Mouse (Mus musculus): ENCODE results near the gene Upk3a. TPM values are rescaled to one million over a fixed set of nuclear protein-coding genes. Genes with fewer than 3 reads are reported as not detected.
A peak's percentile ranks its signal among the peaks of the same experiment; 100 is the strongest.
"Not testable (repeated sequence)": the region's sequence is repeated elsewhere in the genome, so short reads cannot be mapped to it uniquely, and the experiment has no call there.

The Upk3a gene
- total RNA-seq, 4 experiments from 2014 or later, result 0.71 TPM; not detected in 3

DNA sequence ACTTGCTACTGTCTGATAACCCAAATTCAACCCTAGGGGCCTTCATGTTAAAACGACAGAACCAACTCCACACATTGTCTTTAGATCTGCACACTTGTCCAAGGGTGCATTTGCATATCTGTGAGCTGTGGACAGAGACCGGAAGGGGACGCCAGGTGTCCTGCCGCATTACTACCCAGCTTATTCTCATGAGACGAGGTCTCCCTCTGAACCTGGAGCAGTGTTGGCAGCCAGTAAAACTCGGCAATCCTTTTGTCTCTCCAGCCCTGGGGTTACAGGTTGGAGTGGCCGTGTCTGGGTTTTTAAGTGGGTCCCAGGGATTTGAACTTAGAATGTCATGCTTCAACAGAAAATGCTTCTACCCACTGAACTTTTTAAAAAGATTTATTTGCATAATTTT lies 17.0 kb upstream of the Upk3a start:
- no peak for DNase-seq (ENCODE audit: low spot score in 2 of 2)

GRCm38 (mm10) chr15:85000984-85001982 lies 15.7 kb upstream of the Upk3a start:
- peak; percentile 59 to 81 for DNase-seq (ENCODE audit: low spot score in 2 of 2)

DNA sequence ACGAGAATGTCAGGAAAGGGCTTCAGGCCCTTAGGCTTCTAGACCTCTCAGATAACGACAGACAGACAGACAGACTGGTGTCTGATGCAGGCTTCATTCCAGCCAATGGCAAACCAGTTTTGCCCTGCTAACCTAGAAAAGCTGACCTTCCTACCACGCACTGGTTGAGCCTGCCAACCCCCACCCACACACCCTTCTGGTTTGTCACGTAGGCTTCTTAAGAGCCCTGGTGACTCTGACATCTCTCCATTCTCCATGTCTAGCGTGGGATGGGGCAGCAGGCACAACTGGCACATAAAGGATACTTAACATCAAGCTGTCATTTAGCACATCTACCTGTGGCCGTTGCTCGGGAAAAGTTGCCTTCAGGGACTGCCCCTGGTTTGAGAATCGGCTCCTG lies 7.3 kb upstream of the Upk3a start:
- DNase-seq (ENCODE audit: low spot score in 2 of 2), result no peak

GRCm38 (mm10) chr15:85011895-85012661 lies 4.9 kb upstream of the Upk3a start:
- DNase-seq (ENCODE audit: low spot score in 2 of 2), result no peak

GRCm38 (mm10) chr15:85012662-85013054 lies 4.3 kb upstream of the Upk3a start:
- DNase-seq (ENCODE audit: low spot score in 2 of 2), result no peak

GRCm38 (mm10) chr15:85015771-85016170 lies 1.2 kb upstream of the Upk3a start:
- DNase-seq (ENCODE audit: low spot score in 2 of 2), result peak; percentile 53 to 56

GRCm38 (mm10) chr15:85022211-85022610 lies 5.3 kb downstream of the Upk3a start:
- no peak for DNase-seq (ENCODE audit: low spot score in 2 of 2)

- DNase-seq (ENCODE audit: low spot score in 2 of 2), result no peak
Observed at GRCm38 (mm10) chr15:85026197-85026596, 9.3 kb downstream of the Upk3a start.

- no peak for DNase-seq (ENCODE audit: low spot score in 2 of 2)
Observed at GRCm38 (mm10) chr15:85027740-85028139, 10.8 kb downstream of the Upk3a start.

DNA sequence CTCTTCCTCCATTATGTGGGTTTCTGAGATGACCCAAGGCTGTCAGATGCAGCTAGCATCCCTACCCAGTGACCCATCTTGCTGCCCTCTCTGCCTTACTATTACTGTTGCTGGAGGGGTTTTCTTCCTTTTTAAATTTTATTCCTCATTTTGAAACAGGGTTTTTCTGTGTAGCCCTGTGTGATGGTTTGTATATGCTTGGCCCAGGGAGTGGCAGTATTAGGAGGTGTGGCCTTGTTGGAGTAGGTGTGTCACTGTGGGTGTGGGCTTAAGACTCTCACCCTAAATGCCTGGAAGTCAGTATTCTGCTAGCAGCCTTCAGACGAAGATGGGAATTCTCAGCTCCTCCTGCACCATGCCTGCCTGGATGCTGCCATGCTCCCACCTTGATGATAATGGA lies 11.7 kb downstream of the Upk3a start, which contains the start of gene Fam118a:
Gene Fam118a, plus strand, starts transcription at position 301 of the 400 bp plus-strand sequence.
- not testable (repeated sequence) for DNase-seq (ENCODE audit: low spot score in 2 of 2)

DNA sequence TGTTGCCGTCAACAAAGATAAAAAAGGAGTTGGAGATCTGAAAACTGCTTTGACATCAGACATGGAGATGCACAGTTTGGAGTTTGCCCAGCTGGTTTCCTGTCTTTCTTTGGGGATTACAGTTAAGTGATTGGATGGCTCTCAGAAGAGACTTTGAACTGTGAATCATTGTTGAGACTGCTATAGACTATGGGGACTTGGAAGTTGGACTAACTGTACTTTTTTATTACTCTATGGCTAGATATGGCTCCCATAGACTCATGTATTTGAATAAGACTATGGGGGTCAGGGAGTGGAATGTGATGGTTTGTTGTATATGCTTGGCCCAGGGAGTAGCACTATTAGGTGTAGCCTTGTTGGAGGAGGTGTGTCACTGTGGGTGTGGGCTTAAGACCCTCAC lies 13.7 kb downstream of the Upk3a start:
- DNase-seq (ENCODE audit: low spot score in 2 of 2), result not testable (repeated sequence)

DNA sequence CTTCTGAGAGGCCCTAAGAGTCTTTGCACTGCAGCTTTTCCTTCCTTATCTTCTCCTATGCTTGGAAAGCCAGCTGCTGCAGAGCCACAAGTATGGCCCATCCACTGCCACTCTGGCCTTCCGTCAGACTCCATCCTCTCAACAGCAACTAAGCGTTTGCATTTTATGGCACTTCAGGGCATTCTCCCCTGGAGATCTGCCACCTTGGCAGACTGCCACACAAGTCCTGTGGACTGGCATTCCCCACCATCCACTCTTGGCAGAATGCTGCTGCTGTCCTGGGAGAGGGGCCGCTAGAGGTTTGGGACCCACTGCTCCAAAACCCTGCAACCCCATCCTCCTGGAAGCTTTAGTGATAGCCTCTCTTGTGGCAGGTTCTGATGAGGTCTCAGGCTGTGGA lies 14.9 kb downstream of the Upk3a start:
- no peak for DNase-seq (ENCODE audit: low spot score in 2 of 2)

GRCm38 (mm10) chr15:85033916-85034315 lies 17.0 kb downstream of the Upk3a start:
- DNase-seq (ENCODE audit: low spot score in 2 of 2), result not testable (repeated sequence)

DNA sequence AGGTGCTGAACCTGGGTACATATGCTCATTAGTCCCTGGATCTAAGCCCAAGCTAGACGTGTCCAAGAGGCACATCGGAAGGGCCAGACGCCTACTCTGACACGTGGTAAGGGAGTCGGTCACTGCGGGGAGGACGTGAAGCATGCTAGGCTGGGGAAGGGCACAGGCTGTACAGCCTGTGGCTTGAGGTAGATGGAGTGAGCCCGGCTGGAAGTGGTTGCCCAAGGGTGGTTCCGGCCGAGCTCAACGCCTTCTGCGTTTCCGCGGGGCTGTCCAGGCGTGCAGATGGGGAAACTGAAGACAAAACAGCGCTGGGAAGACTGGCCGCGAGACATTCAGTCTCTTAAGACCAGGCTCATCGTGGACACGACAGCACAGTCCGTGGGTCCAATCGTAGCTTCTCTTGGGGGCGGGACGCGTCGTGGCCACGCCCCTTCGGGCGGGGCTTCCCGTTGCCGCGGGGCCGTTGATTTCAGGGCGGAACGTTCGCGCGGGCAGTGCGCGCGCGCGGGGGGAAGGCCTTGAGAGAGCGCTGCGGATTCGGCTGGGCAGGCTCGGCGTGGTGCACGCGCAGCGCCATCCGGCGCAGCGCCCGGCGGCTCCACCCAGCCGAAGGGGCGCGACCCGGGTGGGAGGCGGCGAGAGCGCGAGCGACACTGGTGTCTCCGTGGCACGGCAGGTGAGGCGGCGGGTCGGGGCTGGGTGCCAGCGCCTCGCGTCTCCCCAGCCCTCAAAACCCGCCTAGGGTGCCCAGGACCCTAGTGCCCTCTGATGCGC lies 19.8 kb downstream of the Upk3a start:
- peak; percentile 95 to 97 for DNase-seq (ENCODE audit: low spot score in 2 of 2)

DNA sequence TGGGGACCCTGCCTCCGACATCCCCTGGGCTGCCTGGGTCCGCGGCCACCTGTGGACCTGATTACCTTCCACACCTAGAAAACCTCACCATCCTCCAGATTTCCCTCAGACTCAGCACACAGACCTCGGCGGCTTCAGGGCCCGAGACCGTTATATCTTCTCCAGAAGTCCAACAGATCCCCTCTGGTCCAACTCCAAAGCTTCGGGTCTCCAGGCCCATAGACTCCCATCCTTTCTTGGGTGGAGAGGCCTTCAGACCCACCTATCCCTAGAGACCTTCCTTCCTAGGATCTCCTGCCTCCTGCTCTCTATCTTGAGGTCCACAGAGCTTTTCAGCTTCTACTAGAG lies 20.4 kb downstream of the Upk3a start:
- no peak for DNase-seq (ENCODE audit: low spot score in 2 of 2)

GRCm38 (mm10) chr15:85041546-85042225 lies 24.7 kb downstream of the Upk3a start:
- DNase-seq (ENCODE audit: low spot score in 2 of 2), result no peak

DNA sequence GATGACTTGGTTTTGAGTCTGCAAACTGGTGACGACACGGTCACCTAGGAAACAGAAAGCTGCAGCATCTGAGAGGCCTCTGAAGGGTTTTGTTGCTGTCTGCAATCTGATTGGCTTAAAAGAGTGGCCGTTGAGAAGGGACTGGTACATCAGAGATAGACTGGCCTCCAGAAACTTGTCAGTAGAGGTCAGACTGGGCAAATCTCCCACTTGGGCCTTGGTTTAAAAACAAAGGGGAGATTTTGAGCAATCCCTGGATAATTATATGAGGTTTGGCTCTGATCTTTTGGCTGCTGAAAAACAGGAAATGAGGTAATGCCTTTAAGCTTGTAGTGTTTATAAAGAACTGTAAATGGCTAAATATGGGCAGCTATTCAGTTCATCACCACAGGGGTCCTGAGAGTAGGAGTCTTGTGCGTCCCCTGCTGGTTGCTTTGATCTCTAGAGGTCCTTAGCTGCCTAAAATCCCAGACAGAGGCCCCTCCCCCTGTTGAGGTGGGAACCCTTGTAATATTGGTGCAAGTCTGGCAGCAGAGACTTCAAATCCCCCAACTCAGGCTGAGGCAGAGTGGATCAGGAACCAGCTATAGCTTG lies 25.5 kb downstream of the Upk3a start:
- peak; percentile 78 to 84 for DNase-seq (ENCODE audit: low spot score in 2 of 2)

GRCm38 (mm10) chr15:85043116-85043515 lies 26.2 kb downstream of the Upk3a start:
- no peak for DNase-seq (ENCODE audit: low spot score in 2 of 2)

- DNase-seq (ENCODE audit: low spot score in 2 of 2), result no peak
Observed at GRCm38 (mm10) chr15:85043761-85044160, 26.8 kb downstream of the Upk3a start.

- DNase-seq (ENCODE audit: low spot score in 2 of 2), result no peak
Observed at GRCm38 (mm10) chr15:85046230-85046950, 29.4 kb downstream of the Upk3a start.

All from layer of hippocampus, adult 8-10 months (tissue).